Mouse (Mus musculus) spleen, adult 2 months (tissue): Measurements from ENCODE around the gene Itsn1. TPM values are rescaled to one million over a fixed set of nuclear protein-coding genes. Genes with fewer than 3 reads are reported as not detected.

Experiments
- DNase-seq, 2 experiments: peaks; one replicate each; pipeline versions ENCODE4 v3.0.0 to v3.0.0-alpha.2; 2012 to 2021; ENCODE audit warnings: low spot score in 2 of 2, low read depth in 1 of 2
- H3K27ac ChIP-seq: fragments of 200-500 bp; 2 replicates; pipeline ENCODE4 v1.5.1; 2012; ENCODE audit warnings: low read length, inconsistent platforms; ENCODE audit not compliant: insufficient read depth
- H3K27me3 ChIP-seq: fragments of 200-500 bp; 2 replicates; pipeline ENCODE4 v1.6.1; 2012; ENCODE audit warnings: mild to moderate bottlenecking, moderate library complexity, low read length, inconsistent platforms; ENCODE audit not compliant: control insufficient read depth, insufficient read depth
- H3K36me3 ChIP-seq: fragments of 200-500 bp; 2 replicates; pipeline ENCODE4 v1.6.1; 2012; ENCODE audit warnings: mild to moderate bottlenecking, low read length, inconsistent platforms; ENCODE audit not compliant: control insufficient read depth, insufficient read depth
- H3K4me1 ChIP-seq: fragments of 200-500 bp; 2 replicates; pipeline ENCODE4 v1.6.1; 2011; ENCODE audit warnings: inconsistent platforms; ENCODE audit not compliant: control insufficient read depth, insufficient read depth, insufficient read length
- H3K4me3 ChIP-seq: fragments of 200-500 bp; 2 replicates; pipeline ENCODE4 v1.5.1; 2011; ENCODE audit warnings: mild to moderate bottlenecking, inconsistent platforms; ENCODE audit not compliant: insufficient read depth, insufficient read length; ENCODE audit errors: extremely low read depth
- CTCF ChIP-seq: fragments of 200-500 bp; IDR thresholded peaks from 2 replicates; pipeline ENCODE4 v1.5.1; 2011; ENCODE audit warnings: mild to moderate bottlenecking, inconsistent platforms; ENCODE audit not compliant: insufficient read depth, insufficient read length, insufficient replicate concordance; ENCODE audit errors: extremely low read depth
- POLR2A ChIP-seq: fragments of 200-500 bp; IDR thresholded peaks from 2 replicates; pipeline ENCODE4 v1.6.1; 2011; ENCODE audit warnings: low read depth, low read length, inconsistent platforms
- WGBS: fragments of 180-500 bp; shearing (Covaris S2); methylation state at CpG from one replicate; pipeline ENCODE4 v1.1.7; 2018; 5-methylcytosine and 5-hydroxymethylcytosine counted together
- polyA plus RNA-seq: library from polyadenylated mRNA; depleted of rRNA; stranded (reverse); fragments of >200 nt; gene quantifications from 2 replicates; pipeline ENCODE4 v1.2.3, GENCODE M21; 2012

The Itsn1 gene
- polyA plus RNA-seq, 1 experiment = 36.0 TPM

- H3K4me3 ChIP-seq = no peak overlapping the region
- TF ChIP-seq POLR2A (no peak), CTCF (no peak)
- WGBS = 69% methylated on average over 8 of the region's 8 CpGs
- H3K36me3 ChIP-seq = peaks cover 8% of the 10 kb centered on the region
- DNase-seq = no peak
- H3K4me1 ChIP-seq = no peaks in the 10 kb centered on the region
- no peak overlapping the region for H3K27ac ChIP-seq
- no peaks in the 10 kb centered on the region for H3K27me3 ChIP-seq
Observed at GRCm38 (mm10) chr16:91820299-91820698, 91.2 kb downstream of the Itsn1 start.

- no peaks in the 10 kb centered on the region for H3K27me3 ChIP-seq
- TF ChIP-seq CTCF (no peak), POLR2A (no peak)
- H3K27ac ChIP-seq = no peak overlapping the region
Observed at GRCm38 (mm10) chr16:91822325-91822724, 93.2 kb downstream of the Itsn1 start.

GRCm38 (mm10) chr16:91822759-91823158, 93.7 kb downstream of the Itsn1 start:
- WGBS = 86% methylated on average over 6 of the region's 6 CpGs

More at GRCm38 (mm10) chr16:91822325-91822724, 93.2 kb downstream of the Itsn1 start:
- WGBS = 92% methylated on average over 7 of the region's 7 CpGs
- peaks cover 5% of the 10 kb centered on the region; the same call in 1 of the 2 replicates for H3K4me1 ChIP-seq
- H3K4me3 ChIP-seq = no peak overlapping the region
- DNase-seq = no peak
- peaks cover 8% of the 10 kb centered on the region for H3K36me3 ChIP-seq

GRCm38 (mm10) chr16:91825774-91826325, 96.8 kb downstream of the Itsn1 start:
- H3K4me3 ChIP-seq = no peak overlapping the region
- peaks cover 5% of the 10 kb centered on the region; the same call in 1 of the 2 replicates for H3K4me1 ChIP-seq
- peak; percentile 70 to 71 for DNase-seq
- no peak overlapping the region for H3K27ac ChIP-seq
- no peaks in the 10 kb centered on the region; the same call in 1 of the 2 replicates for H3K36me3 ChIP-seq
- no peak for TF ChIP-seq CTCF
- TF ChIP-seq POLR2A = no peak
- 4% methylated on average over 9 of the region's 9 CpGs for WGBS
- H3K27me3 ChIP-seq = no peaks in the 10 kb centered on the region

More at GRCm38 (mm10) chr16:91822759-91823158, 93.7 kb downstream of the Itsn1 start:
- no peak for TF ChIP-seq CTCF
- Histone ChIP-seq H3K4me1 (peaks cover 5% of the 10 kb centered on the region; the same call in 1 of the 2 replicates), H3K27ac (no peak overlapping the region), H3K27me3 (no peaks in the 10 kb centered on the region), H3K36me3 (peaks cover 8% of the 10 kb centered on the region), H3K4me3 (no peak overlapping the region)
- no peak for DNase-seq

- no peak overlapping the region for H3K4me3 ChIP-seq
- no peak for DNase-seq
- H3K36me3 ChIP-seq = no peaks in the 10 kb centered on the region; the same call in 1 of the 2 replicates
- peaks cover 5% of the 10 kb centered on the region; the same call in 1 of the 2 replicates for H3K4me1 ChIP-seq
- WGBS = 97% methylated on average over 2 of the region's 2 CpGs
- H3K27me3 ChIP-seq = no peaks in the 10 kb centered on the region
- TF ChIP-seq POLR2A = no peak
- no peak for TF ChIP-seq CTCF
- H3K27ac ChIP-seq = no peak overlapping the region
Observed at GRCm38 (mm10) chr16:91826893-91827292, 97.8 kb downstream of the Itsn1 start.

- H3K4me3 ChIP-seq = no peak overlapping the region
Observed at GRCm38 (mm10) chr16:91827456-91827855, 98.4 kb downstream of the Itsn1 start.

GRCm38 (mm10) chr16:91828160-91828559, 99.1 kb downstream of the Itsn1 start:
- H3K36me3 ChIP-seq = no peaks in the 10 kb centered on the region; the same call in 1 of the 2 replicates
- TF ChIP-seq POLR2A (no peak), CTCF (no peak)
- DNase-seq = no peak
- peaks cover 5% of the 10 kb centered on the region; the same call in 1 of the 2 replicates for H3K4me1 ChIP-seq
- 89% methylated on average over 7 of the region's 7 CpGs for WGBS
- H3K27me3 ChIP-seq = no peaks in the 10 kb centered on the region
- no peak overlapping the region for H3K27ac ChIP-seq
- H3K4me3 ChIP-seq = no peak overlapping the region

More at GRCm38 (mm10) chr16:91827456-91827855, 98.4 kb downstream of the Itsn1 start:
- Histone ChIP-seq H3K27me3 (no peaks in the 10 kb centered on the region), H3K36me3 (no peaks in the 10 kb centered on the region; the same call in 1 of the 2 replicates), H3K4me1 (peaks cover 5% of the 10 kb centered on the region; the same call in 1 of the 2 replicates), H3K27ac (no peak overlapping the region)
- 95% methylated on average over 5 of the region's 5 CpGs for WGBS
- no peak for TF ChIP-seq CTCF
- no peak for TF ChIP-seq POLR2A
- DNase-seq = no peak
